Mouse (Mus musculus) right cerebral cortex, postnatal 4 days (tissue): ENCODE data around the gene Cbl.
"Not testable (repeated sequence)": the region's sequence is repeated elsewhere in the genome, so short reads cannot be mapped to it uniquely, and the experiment has no call there.

Source experiments
- DNase-seq: peaks from one replicate; pipeline ENCODE4 v3.0.0-alpha.2; 2022

The Cbl gene

GRCm38 (mm10) chr9:44127351-44127801 lies 106.5 kb downstream of the Cbl start:
- DNase-seq, result no peak

GRCm38 (mm10) chr9:44126746-44127145 lies 107.1 kb downstream of the Cbl start:
- no peak for DNase-seq

GRCm38 (mm10) chr9:44125546-44126428 lies 108.1 kb downstream of the Cbl start:
- DNase-seq, result peak; percentile 89

GRCm38 (mm10) chr9:44125026-44125425 lies 108.8 kb downstream of the Cbl start:
- no peak for DNase-seq

- no peak for DNase-seq
These were observed 109.5 kb downstream of the Cbl start for GRCm38 (mm10) chr9:44124317-44124716.

- no peak for DNase-seq
These were observed 113.8 kb downstream of the Cbl start for GRCm38 (mm10) chr9:44119948-44120465.

GRCm38 (mm10) chr9:44119011-44119410 lies 114.8 kb downstream of the Cbl start:
- DNase-seq, result peak; percentile 46

- no peak for DNase-seq
These were observed 117.7 kb downstream of the Cbl start for GRCm38 (mm10) chr9:44116182-44116581.

- no peak for DNase-seq
These were observed 118.2 kb downstream of the Cbl start for GRCm38 (mm10) chr9:44115599-44115998.

GRCm38 (mm10) chr9:44114453-44114852 lies 119.4 kb downstream of the Cbl start:
- DNase-seq, result no peak

GRCm38 (mm10) chr9:44113105-44113789 lies 120.6 kb downstream of the Cbl start, which contains the start of the genes Gm49380 and Rnf26:
Gm49380 (minus strand) TSS chr9:44113500.
Rnf26 (minus strand) TSS chr9:44113517.
- DNase-seq, result peak; percentile 96

GRCm38 (mm10) chr9:44111909-44112308 lies 121.9 kb downstream of the Cbl start:
- not testable (repeated sequence) for DNase-seq

- DNase-seq, result peak; percentile 83
These were observed 124.3 kb downstream of the Cbl start for GRCm38 (mm10) chr9:44109360-44110095.

- DNase-seq, result no peak
These were observed 125.4 kb downstream of the Cbl start for GRCm38 (mm10) chr9:44108269-44109055.

- peak; percentile 76 for DNase-seq
These were observed 126.2 kb downstream of the Cbl start for GRCm38 (mm10) chr9:44107557-44108179.

GRCm38 (mm10) chr9:44107110-44107509 lies 126.7 kb downstream of the Cbl start, which contains the start of gene C1qtnf5:
C1qtnf5 (plus strand) TSS chr9:44107245.
- DNase-seq, result peak; percentile 78

- DNase-seq, result no peak
These were observed 127.3 kb downstream of the Cbl start for GRCm38 (mm10) chr9:44106596-44106995.

- no peak for DNase-seq
These were observed 127.7 kb downstream of the Cbl start for GRCm38 (mm10) chr9:44106182-44106581.

- no peak for DNase-seq
These were observed 128.1 kb downstream of the Cbl start for GRCm38 (mm10) chr9:44105781-44106180.

GRCm38 (mm10) chr9:44104881-44105280 lies 129.0 kb downstream of the Cbl start:
- no peak for DNase-seq

GRCm38 (mm10) chr9:44101490-44101889 lies 132.4 kb downstream of the Cbl start, which contains the start of gene Mfrp:
Mfrp (plus strand) TSS chr9:44101729.
- no peak for DNase-seq
